Mouse (Mus musculus): Measurements from ENCODE around the gene Oxtr. TPM values are rescaled to one million over a fixed set of nuclear protein-coding genes. Genes with fewer than 3 reads are reported as not detected.
A peak's percentile ranks its signal among the peaks of the same experiment; 100 is the strongest.

Oxtr gene
- total and polyA plus RNA-seq, 3 experiments: 21.0 to 333 (median 193) TPM

DNA sequence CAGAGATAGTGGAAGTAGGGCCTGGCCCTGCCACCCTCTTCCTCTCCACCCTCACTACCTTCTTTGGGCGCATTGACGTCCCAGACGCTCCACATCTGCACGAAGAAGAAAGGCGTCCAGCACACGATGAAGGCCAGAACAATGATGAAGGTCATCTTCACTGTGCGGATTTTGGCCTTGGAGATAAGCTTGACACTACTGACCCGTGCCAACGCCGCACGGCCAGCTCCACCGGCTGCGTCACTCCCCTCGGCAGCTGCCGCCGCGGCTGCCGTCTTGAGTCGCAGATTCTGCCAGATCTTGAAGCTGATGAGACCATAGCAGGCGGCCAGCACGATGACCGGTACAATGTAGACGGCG is 942 bp downstream of the Oxtr start:
- peak; percentile 83 for DNase-seq

GRCm38 (mm10) chr6:112487993-112488392 is 1.8 kb downstream of the Oxtr start:
- DNase-seq: no peak

GRCm38 (mm10) chr6:112484316-112484715 is 5.4 kb downstream of the Oxtr start:
- DNase-seq: no peak

GRCm38 (mm10) chr6:112479861-112480260 is 9.9 kb downstream of the Oxtr start:
- DNase-seq: no peak

GRCm38 (mm10) chr6:112471644-112472043 is 18.1 kb downstream of the Oxtr start:
- DNase-seq: no peak

GRCm38 (mm10) chr6:112466001-112466400 is 23.7 kb downstream of the Oxtr start:
- no peak for DNase-seq

DNA sequence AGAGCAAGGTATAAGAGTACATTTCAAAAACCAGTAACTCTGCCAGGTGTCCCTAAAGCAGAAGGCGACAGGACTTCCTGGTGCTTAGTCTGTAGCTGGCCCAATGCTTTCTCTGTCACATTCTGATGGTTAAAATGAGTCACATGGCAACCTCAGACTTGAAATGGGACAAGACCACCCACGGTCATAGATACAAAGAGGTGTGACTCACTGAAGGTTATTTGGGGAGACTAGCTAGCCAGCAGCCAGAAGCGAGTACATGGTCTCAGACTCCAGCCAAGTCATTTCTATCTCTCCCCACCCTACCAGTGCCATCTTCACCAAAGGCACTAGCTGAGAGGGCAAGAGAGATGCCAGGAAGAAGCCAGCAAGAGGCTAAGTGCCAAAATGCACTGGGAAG is 24.3 kb downstream of the Oxtr start:
- no peak for DNase-seq

GRCm38 (mm10) chr6:112463331-112463730 is 26.4 kb downstream of the Oxtr start:
- no peak for DNase-seq

- DNase-seq: no peak
Measured at GRCm38 (mm10) chr6:112461459-112461858, 28.3 kb downstream of the Oxtr start.

DNA sequence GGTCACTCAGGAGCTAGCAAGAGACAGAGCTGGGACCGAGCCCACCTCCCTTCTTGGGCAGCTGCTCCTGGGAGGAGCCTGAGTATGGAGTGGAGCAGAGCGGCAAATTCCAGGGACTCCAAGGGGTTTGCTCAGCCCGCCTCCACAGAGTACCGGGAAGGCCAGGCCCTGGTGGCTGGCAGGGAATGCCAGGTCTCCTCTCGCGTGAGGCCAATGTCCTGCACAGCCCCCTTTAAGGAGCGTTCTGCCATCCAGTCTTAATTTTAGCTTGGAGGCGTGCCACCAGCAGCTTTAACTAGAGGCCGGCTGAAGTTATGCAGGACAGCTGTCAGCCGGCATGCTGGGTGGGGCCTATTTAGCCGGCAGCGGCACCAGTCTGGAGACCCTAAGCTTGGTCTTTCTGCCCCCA is 30.4 kb downstream of the Oxtr start, which contains the start of gene Cav3:
Cav3 (plus strand) TSS at position 165 of the 409 bp plus-strand sequence.
- no peak for DNase-seq

- no peak for DNase-seq
Measured at GRCm38 (mm10) chr6:112445675-112446074, 44.1 kb downstream of the Oxtr start.

DNA sequence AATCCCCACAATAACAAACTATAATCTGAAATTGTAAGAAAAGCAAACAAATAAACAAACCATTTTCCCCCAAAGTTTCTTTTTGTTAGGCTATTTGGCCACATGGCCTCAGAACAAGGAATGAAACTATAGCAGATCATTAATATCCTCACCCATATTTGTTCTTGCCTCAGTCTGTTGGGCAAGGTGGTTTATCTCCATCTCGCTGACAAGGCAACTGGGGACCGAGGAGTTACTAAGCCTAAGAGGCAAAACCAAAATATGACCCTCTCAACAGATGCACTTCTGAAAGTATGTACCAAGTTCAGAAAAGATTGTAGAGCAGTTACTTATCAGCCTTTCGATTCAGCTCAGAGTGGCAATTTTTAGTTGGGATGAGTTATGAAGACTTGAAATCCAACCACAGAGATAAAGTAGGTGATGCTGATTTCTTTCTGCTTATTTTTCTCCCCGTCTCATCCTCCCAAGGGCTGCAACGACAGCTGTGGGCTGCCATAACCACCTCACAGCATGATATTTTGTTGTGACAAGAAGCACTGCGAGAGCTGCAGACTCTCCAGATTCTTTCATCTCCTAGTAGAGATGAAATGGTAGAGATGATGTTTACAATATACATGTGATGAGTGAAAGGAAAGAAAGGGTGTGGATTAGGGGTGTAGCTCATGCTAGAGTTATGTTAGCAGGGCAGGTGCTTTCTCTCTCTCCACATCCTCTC is 63.6 kb downstream of the Oxtr start:
- no peak for DNase-seq

- no peak for DNase-seq
Measured at GRCm38 (mm10) chr6:112423746-112424501, 65.8 kb downstream of the Oxtr start.

Other genes with a start within 250 kb of the Oxtr start
- gene Lmcd1, start 216.2 kb downstream of the Oxtr start, total RNA-seq (2021): 10 to 100 TPM in 1 of 2 experiments, 1 to 10 TPM in 1; 8.3 to 10.5 TPM
- 6.4 and 8.1 TPM in 2 replicates for gene Lmcd1, start 216.2 kb downstream of the Oxtr start, polyA plus RNA-seq (2012; rRNA removed)
- 10 to 100 TPM in 1 of 2 experiments, under 1 TPM in 1; 0.59 to 27.0 TPM for gene Ssu2, start 101.9 kb downstream of the Oxtr start, total RNA-seq (2021)
- 29.5 and 47.1 TPM in 2 replicates for gene Ssu2, start 101.9 kb downstream of the Oxtr start, polyA plus RNA-seq (2012; rRNA removed)
- gene Cav3, start 30.4 kb downstream of the Oxtr start, total RNA-seq (2021): not detected
- 0.08 TPM in 1 of 2 replicates, not detected in the other for gene Cav3, start 30.4 kb downstream of the Oxtr start, polyA plus RNA-seq (2012; rRNA removed)
- 1 to 10 TPM; 5.3 to 7.5 TPM for gene Rad18, start 206.7 kb upstream of the Oxtr start, total RNA-seq (2021)
- gene Rad18, start 206.7 kb upstream of the Oxtr start, polyA plus RNA-seq (2012; rRNA removed): 0.61 and 0.62 TPM in 2 replicates